Mouse (Mus musculus) MEL (cell line): ENCODE measurements at regions not wholly inside any gene's neighbourhood (a gene's known extent, or its start where the extent isn't known, plus 50 kb on each side); places are given as distances from the start of the nearest gene placed in this dataset.

Source experiments
- DNase-seq: peaks from one replicate; pipeline ENCODE4 v3.0.0; 2011; ENCODE audit warnings: low read depth, low spot score
- H3K27ac ChIP-seq: 2 replicates; pipeline ENCODE4 v1.5.1; 2012; ENCODE audit warnings: low read depth, mild to moderate bottlenecking, control low read depth, low read length, moderate library complexity; ENCODE audit not compliant: control insufficient read depth
- H3K27me3 ChIP-seq, 2 experiments: fragments of 150-350 bp in 1 of 2; sonication (generic) in 1 of 2; 2 replicates each; pipeline ENCODE4 v1.6.1; 2012; ENCODE audit warnings: low read length in 2 of 2, mild to moderate bottlenecking in 2 of 2, improper control_type of control experiment in 1 of 2, moderate library complexity in 1 of 2; ENCODE audit not compliant: insufficient read depth in 2 of 2, control insufficient read depth in 1 of 2
- H3K36me3 ChIP-seq, 2 experiments: 2 replicates each; pipeline ENCODE4 v1.6.1; 2012 to 2014; ENCODE audit warnings: low read length in 2 of 2, improper control_type of control experiment in 1 of 2, inconsistent platforms in 1 of 2, mild to moderate bottlenecking in 1 of 2; ENCODE audit not compliant: insufficient read depth in 2 of 2, control insufficient read depth in 1 of 2
- H3K4me1 ChIP-seq, 2 experiments: fragments of 150-350 bp in 1 of 2; sonication (generic) in 1 of 2; 2 replicates each; pipeline ENCODE4 v1.6.1; 2012; ENCODE audit warnings: low read length in 2 of 2, improper control_type of control experiment in 1 of 2, mild to moderate bottlenecking in 1 of 2; ENCODE audit not compliant: insufficient read depth in 2 of 2, control insufficient read depth in 1 of 2
- H3K4me3 ChIP-seq, 2 experiments: fragments of 150-350 bp in 1 of 2; sonication (generic) in 1 of 2; 2 replicates each; pipeline ENCODE4 v1.5.1; 2012; ENCODE audit warnings: low read depth in 2 of 2, low read length in 2 of 2, mild to moderate bottlenecking in 2 of 2, moderate library complexity in 2 of 2, control low read depth in 1 of 2, improper control_type of control experiment in 1 of 2; ENCODE audit not compliant: control insufficient read depth in 1 of 2, insufficient read depth in 1 of 2
- H3K79me2 ChIP-seq: 2 replicates; pipeline ENCODE4 v1.6.1; 2012; ENCODE audit warnings: mild to moderate bottlenecking, low read length, moderate library complexity; ENCODE audit not compliant: control insufficient read depth, poor library complexity, insufficient read depth
- H3K9ac ChIP-seq: 2 replicates; pipeline ENCODE4 v1.6.1; 2012; ENCODE audit warnings: low read depth, mild to moderate bottlenecking, control low read depth, low read length, moderate library complexity; ENCODE audit not compliant: control insufficient read depth, poor library complexity, severe bottlenecking
- H3K9me3 ChIP-seq: fragments of 150-350 bp; sonication (generic); replicated peaks from 2 replicates; pipeline ENCODE4 v1.6.1; 2012; ENCODE audit warnings: mild to moderate bottlenecking, low read length, improper control_type of control experiment, moderate library complexity; ENCODE audit not compliant: insufficient read depth
- BHLHE40 ChIP-seq: IDR thresholded peaks from 2 replicates; pipeline ENCODE4 v1.6.1; 2012; ENCODE audit warnings: low read depth, mild to moderate bottlenecking, inconsistent platforms, low read length, improper control_type of control experiment, borderline replicate concordance
- CHD2 ChIP-seq: IDR thresholded peaks from 2 replicates; pipeline ENCODE4 v1.6.1; 2011; ENCODE audit warnings: low read length, improper control_type of control experiment
- ELF1 ChIP-seq: IDR thresholded peaks from 2 replicates; pipeline ENCODE4 v1.6.1; 2014; ENCODE audit warnings: low read depth, mild to moderate bottlenecking, inconsistent platforms, low read length, improper control_type of control experiment, moderate library complexity
- EP300 ChIP-seq, 2 experiments: IDR thresholded peaks; 2 replicates each; pipeline ENCODE4 v1.6.1; 2011; ENCODE audit warnings: improper control_type of control experiment in 2 of 2, low read length in 2 of 2, low read depth in 1 of 2, mild to moderate bottlenecking in 1 of 2
- GABPA ChIP-seq: IDR thresholded peaks from 2 replicates; pipeline ENCODE4 v1.6.1; 2012; ENCODE audit warnings: low read depth, mild to moderate bottlenecking, inconsistent platforms, low read length, improper control_type of control experiment, moderate library complexity
- JUND ChIP-seq: IDR thresholded peaks from 2 replicates; pipeline ENCODE4 v1.6.1; 2011; ENCODE audit warnings: low read depth, mild to moderate bottlenecking, improper control_type of control experiment, low read length
- MAX ChIP-seq: IDR thresholded peaks from 2 replicates; pipeline ENCODE4 v1.6.1; 2011; ENCODE audit warnings: low read length, improper control_type of control experiment
- MEF2A ChIP-seq: IDR thresholded peaks from 2 replicates; pipeline ENCODE4 v1.6.1; 2014; ENCODE audit warnings: low read depth, mild to moderate bottlenecking, inconsistent platforms, low read length, improper control_type of control experiment; ENCODE audit not compliant: poor library complexity, insufficient replicate concordance, severe bottlenecking; ENCODE audit errors: extremely low read depth
- MXI1 ChIP-seq: IDR thresholded peaks from 2 replicates; pipeline ENCODE4 v1.6.1; 2011; ENCODE audit warnings: mild to moderate bottlenecking, low read depth, low read length, improper control_type of control experiment
- NRF1 ChIP-seq: IDR thresholded peaks from 2 replicates; pipeline ENCODE4 v1.6.1; 2014; ENCODE audit warnings: low read depth, mild to moderate bottlenecking, inconsistent platforms, low read length, improper control_type of control experiment, moderate library complexity; ENCODE audit not compliant: poor library complexity, insufficient read depth, severe bottlenecking
- RCOR1 ChIP-seq: IDR thresholded peaks from 2 replicates; pipeline ENCODE4 v1.6.1; 2012; ENCODE audit warnings: low read depth, mild to moderate bottlenecking, inconsistent platforms, low read length, improper control_type of control experiment
- SIN3A ChIP-seq: IDR thresholded peaks from 2 replicates; pipeline ENCODE4 v1.6.1; 2012; ENCODE audit warnings: low read length, improper control_type of control experiment, inconsistent platforms
- TAL1 ChIP-seq: IDR thresholded peaks from 2 replicates; pipeline ENCODE4 v1.6.1; 2012; ENCODE audit warnings: mild to moderate bottlenecking, inconsistent platforms, low read length, moderate library complexity, mixed read lengths
- USF2 ChIP-seq, 2 experiments: IDR thresholded peaks; 2 replicates each; pipeline ENCODE4 v1.6.1; 2011 to 2012; ENCODE audit warnings: improper control_type of control experiment in 2 of 2, low read length in 2 of 2, borderline replicate concordance in 1 of 2, inconsistent platforms in 1 of 2, low read depth in 1 of 2, mild to moderate bottlenecking in 1 of 2; ENCODE audit not compliant: insufficient read depth in 1 of 2
- ZKSCAN1 ChIP-seq: IDR thresholded peaks from 2 replicates; pipeline ENCODE4 v1.6.1; 2012; ENCODE audit warnings: low read depth, mild to moderate bottlenecking, inconsistent platforms, low read length, improper control_type of control experiment, moderate library complexity

DNA sequence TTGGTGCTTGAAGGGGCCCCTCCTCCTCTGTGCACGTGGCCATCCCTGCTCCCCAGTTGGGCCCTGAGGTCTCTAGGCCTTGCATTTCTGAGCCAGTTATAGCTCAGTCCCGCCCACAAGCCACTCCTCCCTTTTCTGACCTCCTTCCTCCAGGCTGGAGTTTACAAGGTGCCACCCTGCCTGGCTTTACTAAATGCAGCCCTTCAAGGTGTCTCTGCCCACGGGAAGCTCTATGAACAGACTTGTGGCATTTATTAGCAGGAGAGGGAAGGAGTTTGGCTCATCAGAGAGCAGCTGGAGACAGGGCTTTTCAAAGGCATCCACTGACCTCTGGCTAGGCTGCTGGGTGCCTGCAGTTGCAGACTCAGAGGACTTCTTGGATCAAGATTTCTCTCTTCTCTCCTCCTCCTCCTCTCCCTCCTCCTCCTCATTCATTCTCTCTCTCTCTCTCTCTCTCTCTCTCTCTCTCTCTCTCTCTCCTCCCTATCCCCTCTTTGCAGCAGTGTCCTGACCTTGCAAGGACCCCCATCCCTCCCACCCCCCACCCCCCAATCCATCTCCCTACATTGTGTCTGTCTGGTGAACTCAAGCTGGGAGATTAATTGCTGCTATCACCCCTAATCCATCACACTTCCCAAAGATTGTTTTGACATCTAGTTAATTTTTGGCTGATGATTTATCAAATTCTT is 265.1 kb downstream of the Gm45692 start:
- no peak overlapping the region for H3K4me3 ChIP-seq
- DNase-seq: no peak
- no peak overlapping the region for H3K27ac ChIP-seq
- no peaks in the 10 kb centered on the region for H3K36me3 ChIP-seq
- no peak for TF ChIP-seq RCOR1
- no peak overlapping the region for H3K9ac ChIP-seq
- H3K27me3 ChIP-seq: no peaks in the 10 kb centered on the region
- H3K79me2 ChIP-seq: no peaks in the 10 kb centered on the region
- no peaks in the 10 kb centered on the region for H3K4me1 ChIP-seq
- H3K9me3 ChIP-seq: no peaks in the 10 kb centered on the region

DNA sequence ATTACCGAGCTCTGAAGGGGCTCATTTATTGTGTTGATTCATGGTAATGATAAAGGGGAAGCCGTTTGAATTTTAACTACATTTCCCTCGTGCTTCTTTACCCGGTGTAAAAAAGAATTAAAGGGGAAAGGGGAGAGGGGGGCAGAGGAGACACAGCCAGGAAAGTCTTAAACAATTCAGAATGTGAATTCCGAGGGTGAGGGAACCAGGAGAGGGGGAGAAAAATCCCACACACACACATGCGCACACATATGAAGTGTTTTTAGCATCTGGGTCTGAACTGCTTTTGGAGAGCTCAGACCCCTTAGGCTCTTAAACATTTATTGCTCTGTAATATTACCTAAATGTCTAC is 265.6 kb downstream of the Gm45692 start:
- no peaks in the 10 kb centered on the region for H3K4me1 ChIP-seq
- no peak for DNase-seq
- H3K27ac ChIP-seq: no peak overlapping the region
- no peaks in the 10 kb centered on the region for H3K79me2 ChIP-seq
- no peak overlapping the region for H3K9ac ChIP-seq
- H3K27me3 ChIP-seq: no peaks in the 10 kb centered on the region
- TF ChIP-seq RCOR1 (no peak), NRF1 (no peak), TAL1 (no peak), SIN3A (no peak), CHD2 (no peak), MXI1 (no peak), BHLHE40 (no peak), ZKSCAN1 (no peak), JUND (no peak), EP300 (IDR thresholded peaks at IDR 0.05; ENCODE audit: low read depth in 1 of 2, low read length in 2 of 2) (no peak), ELF1 (no peak), MEF2A (no peak), GABPA (no peak), MAX (no peak), USF2 (IDR thresholded peaks at IDR 0.05; ENCODE audit: borderline replicate concordance in 1 of 2, insufficient read depth in 1 of 2, low read depth in 1 of 2, low read length in 2 of 2) (no peak)
- H3K9me3 ChIP-seq: no peaks in the 10 kb centered on the region
- H3K36me3 ChIP-seq: no peaks in the 10 kb centered on the region
- no peak overlapping the region for H3K4me3 ChIP-seq
